Mouse (Mus musculus): ENCODE results near the gene Nt5e.

GRCm38 (mm10) chr9:88330316-88330715 lies 3.3 kb downstream of the Nt5e start:
- TF ChIP-seq CTCF (conservative IDR thresholded peaks at IDR 0.05; ENCODE audit: low read length) = no peak
- no peak for TF ChIP-seq POU5F1 (IDR thresholded peaks at IDR 0.05; ENCODE audit: borderline replicate concordance, low read length)
